Mouse (Mus musculus) heart, postnatal 0 days (tissue): ENCODE data around the gene Snrnp48. TPM values are rescaled to one million over a fixed set of nuclear protein-coding genes. Genes with fewer than 3 reads are reported as not detected.
A peak's percentile ranks its signal among the peaks of the same experiment; 100 is the strongest.

Experiments
- ATAC-seq: fragments of 200-750 bp; cut with Nextera tagmentation; 2 replicates; pipeline ENCODE4 v1.8.0; 2017; ENCODE audit warnings: low read depth, moderate number of reproducible peaks, moderate library complexity; ENCODE audit not compliant: insufficient read depth
- DNase-seq: peaks from one replicate; pipeline ENCODE4 v3.0.0-alpha.2; 2016; ENCODE audit warnings: low spot score
- H3K27ac ChIP-seq: fragments of 300-500 bp; sonication (generic); 2 replicates; pipeline ENCODE4 v1.5.1; 2014; ENCODE audit warnings: low read depth, mild to moderate bottlenecking
- H3K27me3 ChIP-seq: fragments of 300-500 bp; sonication (generic); 2 replicates; pipeline ENCODE4 v1.6.1; 2014; ENCODE audit warnings: low read length, mixed read lengths; ENCODE audit not compliant: control insufficient read depth, insufficient read depth
- H3K36me3 ChIP-seq: fragments of 300-500 bp; sonication (generic); replicated peaks from 2 replicates; pipeline ENCODE4 v1.6.1; 2014; ENCODE audit warnings: low read length, mixed read lengths; ENCODE audit not compliant: control insufficient read depth, insufficient read depth
- H3K4me1 ChIP-seq: fragments of 300-500 bp; sonication (generic); 2 replicates; pipeline ENCODE4 v1.6.1; 2014; ENCODE audit warnings: antibody characterized with exemption; ENCODE audit not compliant: control insufficient read depth, insufficient read depth
- H3K4me2 ChIP-seq: fragments of 300-500 bp; sonication (generic); 2 replicates; pipeline ENCODE4 v1.6.1; 2014; ENCODE audit warnings: low read depth, mild to moderate bottlenecking, low read length, moderate library complexity
- H3K4me3 ChIP-seq: fragments of 300-500 bp; sonication (generic); 2 replicates; pipeline ENCODE4 v1.5.1; 2014; ENCODE audit warnings: low read depth, low read length
- H3K9ac ChIP-seq: fragments of 300-500 bp; sonication (generic); replicated peaks from 2 replicates; pipeline ENCODE4 v1.6.1; 2014; ENCODE audit warnings: low read depth, low read length, mixed read lengths
- H3K9me3 ChIP-seq: fragments of 300-500 bp; sonication (generic); replicated peaks from 2 replicates; pipeline ENCODE4 v1.6.1; 2016; ENCODE audit warnings: low read length; ENCODE audit not compliant: control insufficient read depth
- CTCF ChIP-seq: IDR thresholded peaks from 2 replicates; pipeline ENCODE4 v1.5.1; 2016; ENCODE audit warnings: antibody characterized with exemption, control low read depth, low read depth
- EP300 ChIP-seq: IDR thresholded peaks from 2 replicates; pipeline ENCODE4 v1.6.1; 2016; ENCODE audit warnings: antibody characterized with exemption, low read depth
- WGBS: fragments of 180-500 bp; shearing (Covaris S2); extraction: QIAGEN DNeasy Blood & Tissue Kit; methylation state at CpG from one replicate; pipeline ENCODE4 v1.1.7; 2014; 5-methylcytosine and 5-hydroxymethylcytosine counted together
- polyA plus RNA-seq: library from polyadenylated mRNA; unstranded; fragments of >200 nt; fragmentation: Nextera tagmentation; extraction: Ambion mirVana; gene quantifications from 2 replicates; pipeline ENCODE4 v1.2.1, GENCODE M21; 2015
- total RNA-seq: library from RNA; depleted of rRNA; stranded (reverse); fragments of >200 nt; gene quantifications from 2 replicates; pipeline ENCODE4 v1.2.3, GENCODE M21; 2014; ENCODE audit warnings: low replicate concordance

Gene Snrnp48
- total and polyA plus RNA-seq, 2 experiments from 2014 or later: 8.3 to 15.0 TPM

DNA sequence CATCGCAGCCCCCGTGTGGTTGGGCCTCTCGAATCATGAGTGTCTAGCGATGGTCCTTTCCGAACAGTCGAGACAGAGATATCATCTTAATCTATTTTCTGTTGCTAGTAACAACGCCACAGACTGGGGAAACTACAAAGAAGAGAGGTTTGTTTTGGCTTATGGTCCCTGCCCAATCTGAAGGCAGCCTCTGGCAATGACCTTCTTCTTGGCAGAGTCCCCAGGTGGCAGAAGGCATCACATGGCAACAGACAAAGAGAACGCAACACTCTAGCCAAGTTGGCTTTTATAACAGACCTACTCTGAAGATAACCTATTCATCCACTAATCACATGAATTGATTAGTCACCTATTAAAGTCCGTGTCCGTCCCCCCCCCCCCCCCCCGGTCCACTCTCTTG, 39.8 kb upstream of the Snrnp48 start:
- H3K4me1 ChIP-seq: peaks cover 31% of the 10 kb centered on the region
- no peaks in the 10 kb centered on the region for H3K27me3 ChIP-seq
- H3K9me3 ChIP-seq: no peaks in the 10 kb centered on the region
- H3K36me3 ChIP-seq: peaks cover 46% of the 10 kb centered on the region
- H3K27ac ChIP-seq: peak overlapping the region; percentile 85
- no peak overlapping the region for H3K9ac ChIP-seq
- DNase-seq (peak; percentile 59), ATAC-seq (no peak)
- WGBS: 52% methylated on average over 11 of the region's 11 CpGs
- no peak for TF ChIP-seq EP300
- no peak for TF ChIP-seq CTCF
- no peak overlapping the region for H3K4me2 ChIP-seq
- H3K4me3 ChIP-seq: no peak overlapping the region

DNA sequence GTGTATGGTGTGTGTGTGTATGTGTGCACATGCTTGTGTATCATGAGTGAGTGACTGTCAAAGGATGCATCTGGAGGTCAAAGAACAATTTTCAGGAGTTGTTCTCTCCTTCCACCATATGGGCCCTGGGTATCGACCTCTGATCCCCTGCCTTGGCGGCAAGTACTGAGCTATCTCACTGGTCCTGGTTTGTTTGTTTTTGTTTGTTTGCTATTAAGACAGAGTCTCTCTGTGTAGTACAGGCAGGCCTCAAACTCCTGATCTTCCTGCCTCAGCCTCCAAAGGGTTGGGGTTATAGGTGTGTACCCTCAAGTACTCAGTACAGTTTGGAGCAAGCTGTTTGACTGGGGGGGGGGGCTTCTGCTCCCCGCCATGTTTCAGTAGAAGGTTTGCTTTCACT, 37.7 kb upstream of the Snrnp48 start:
- 89% methylated on average over 3 of the region's 3 CpGs for WGBS
- no peak for DNase-seq
- Histone ChIP-seq H3K9me3 (no peaks in the 10 kb centered on the region), H3K36me3 (peaks cover 55% of the 10 kb centered on the region), H3K9ac (no peak overlapping the region), H3K4me3 (no peak overlapping the region), H3K27me3 (no peaks in the 10 kb centered on the region), H3K4me1 (peaks cover 39% of the 10 kb centered on the region), H3K4me2 (no peak overlapping the region), H3K27ac (no peak overlapping the region)
- ATAC-seq: no peak
- TF ChIP-seq CTCF (no peak), EP300 (no peak)

GRCm38 (mm10) chr13:38170707-38171144, 34.0 kb upstream of the Snrnp48 start:
- WGBS: 0% methylated on average over 4 of the region's 4 CpGs
- Histone ChIP-seq H3K27ac (peak overlapping the region; percentile 97), H3K9ac (no peak overlapping the region), H3K4me1 (peaks cover 18% of the 10 kb centered on the region), H3K4me3 (0 out of 2 replicates have a peak overlapping the region, but pooled peaks have one; percentile 11), H3K36me3 (peaks cover 72% of the 10 kb centered on the region), H3K27me3 (no peaks in the 10 kb centered on the region), H3K9me3 (no peaks in the 10 kb centered on the region), H3K4me2 (peak overlapping the region; percentile 48)
- peak; percentile 86 for DNase-seq
- TF ChIP-seq EP300 (peak; percentile 88; the same call in 1 of the 2 replicates), CTCF (0 out of 2 replicates have a peak, but pooled peaks have one; percentile 4)
- ATAC-seq: peak; percentile 97

DNA sequence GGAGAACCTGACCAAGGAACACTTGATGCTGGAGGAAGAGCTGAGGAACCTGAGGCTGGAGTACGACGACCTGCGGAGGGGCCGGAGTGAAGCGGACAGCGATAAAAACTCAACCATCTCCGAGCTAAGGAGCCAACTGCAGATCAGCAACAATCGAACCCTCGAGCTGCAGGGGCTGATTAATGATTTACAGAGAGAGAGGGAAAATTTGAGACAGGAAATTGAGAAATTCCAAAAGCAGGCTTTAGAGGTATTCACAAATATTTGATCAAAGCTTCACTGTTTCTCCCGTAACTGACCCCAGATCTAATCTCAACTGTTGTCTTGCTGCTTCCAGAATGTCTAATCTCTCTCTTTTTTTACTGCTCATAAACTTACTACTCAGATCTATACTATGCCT, 11.3 kb upstream of the Snrnp48 start:
- Histone ChIP-seq H3K36me3 (peaks cover 92% of the 10 kb centered on the region), H3K27ac (no peak overlapping the region)

GRCm38 (mm10) chr13:38201413-38201812, 3.3 kb upstream of the Snrnp48 start:
- peaks cover 22% of the 10 kb centered on the region for H3K36me3 ChIP-seq
- no peaks in the 10 kb centered on the region for H3K9me3 ChIP-seq
- TF ChIP-seq EP300 (no peak), CTCF (no peak)
- no peak overlapping the region for H3K4me2 ChIP-seq
- peaks cover 15% of the 10 kb centered on the region for H3K4me1 ChIP-seq
- DNase-seq: no peak
- H3K27me3 ChIP-seq: no peaks in the 10 kb centered on the region
- H3K4me3 ChIP-seq: no peak overlapping the region
- no peak overlapping the region for H3K9ac ChIP-seq
- no peak overlapping the region for H3K27ac ChIP-seq
- no peak for ATAC-seq
- 67% methylated on average over 6 of the region's 6 CpGs for WGBS

More for the DNA sequence above, 11.3 kb upstream of the Snrnp48 start:
- TF ChIP-seq CTCF (no peak), EP300 (no peak)
- no peak overlapping the region for H3K4me2 ChIP-seq
- no peaks in the 10 kb centered on the region for H3K27me3 ChIP-seq
- 0 out of 2 replicates have a peak, but pooled peaks cover 6% of the 10 kb centered on the region for H3K9me3 ChIP-seq
- ATAC-seq: no peak
- no peaks in the 10 kb centered on the region for H3K4me1 ChIP-seq
- no peak for DNase-seq
- 90% methylated on average over 10 of the region's 10 CpGs for WGBS
- H3K9ac ChIP-seq: no peak overlapping the region
- H3K4me3 ChIP-seq: no peak overlapping the region

GRCm38 (mm10) chr13:38204171-38204570, 567 bp upstream of the Snrnp48 start:
- peaks cover 16% of the 10 kb centered on the region for H3K4me1 ChIP-seq
- no peak overlapping the region for H3K27ac ChIP-seq
- H3K9me3 ChIP-seq: no peaks in the 10 kb centered on the region
- TF ChIP-seq CTCF: no peak
- no peak for TF ChIP-seq EP300
- H3K36me3 ChIP-seq: 0 out of 2 replicates have a peak, but pooled peaks cover 4% of the 10 kb centered on the region
- no peaks in the 10 kb centered on the region for H3K27me3 ChIP-seq
- peak overlapping the region; percentile 77 for H3K4me2 ChIP-seq
- H3K9ac ChIP-seq: no peak overlapping the region
- H3K4me3 ChIP-seq: peak overlapping the region; percentile 69
- ATAC-seq: no peak
- no peak for DNase-seq
- WGBS: 52% methylated on average over 4 of the region's 4 CpGs
